Mouse (Mus musculus): ENCODE measurements around the gene Tpgs1.
A peak's percentile ranks its signal among the peaks of the same experiment; 100 is the strongest.

Gene Tpgs1

GRCm38 (mm10) chr10:79668771-79669575, at the start of gene Tpgs1:
TSS of gene Tpgs1 (plus strand) at chr10:79669369.
- peak; percentile 85 to 93 for DNase-seq (ENCODE audit: low spot score in 2 of 2)

- DNase-seq (ENCODE audit: low spot score in 2 of 2), result no peak
These were observed 45.2 kb upstream of the Tpgs1 start for GRCm38 (mm10) chr10:79623950-79624349.

GRCm38 (mm10) chr10:79625398-79625797, 43.8 kb upstream of the Tpgs1 start:
- DNase-seq (ENCODE audit: low spot score in 2 of 2), result no peak

GRCm38 (mm10) chr10:79626156-79626555, 43.0 kb upstream of the Tpgs1 start:
- no peak for DNase-seq (ENCODE audit: low spot score in 2 of 2)

- DNase-seq (ENCODE audit: low spot score in 2 of 2), result no peak
These were observed 40.8 kb upstream of the Tpgs1 start for GRCm38 (mm10) chr10:79628377-79628776.

GRCm38 (mm10) chr10:79631432-79631831, 37.7 kb upstream of the Tpgs1 start:
- DNase-seq (ENCODE audit: low spot score in 2 of 2), result no peak

GRCm38 (mm10) chr10:79633006-79633777, 36.0 kb upstream of the Tpgs1 start:
- DNase-seq (ENCODE audit: low spot score in 2 of 2), result no peak

GRCm38 (mm10) chr10:79636287-79636686, 32.9 kb upstream of the Tpgs1 start:
- DNase-seq (ENCODE audit: low spot score in 2 of 2), result no peak

- DNase-seq (ENCODE audit: low spot score in 2 of 2), result peak; percentile 70 to 73
These were observed 31.8 kb upstream of the Tpgs1 start, which contains the start of gene Shc2 for GRCm38 (mm10) chr10:79637128-79638110. TSS of gene Shc2 (minus strand) at chr10:79637918.

GRCm38 (mm10) chr10:79638486-79639204, 30.5 kb upstream of the Tpgs1 start:
- no peak for DNase-seq (ENCODE audit: low spot score in 2 of 2)

GRCm38 (mm10) chr10:79645711-79646110, 23.5 kb upstream of the Tpgs1 start, which contains the start of gene Odf3l2:
TSS of gene Odf3l2 (minus strand) at chr10:79645738.
- no peak for DNase-seq (ENCODE audit: low spot score in 2 of 2)

- DNase-seq (ENCODE audit: low spot score in 2 of 2), result peak; percentile 65 to 66
These were observed 20.0 kb upstream of the Tpgs1 start for GRCm38 (mm10) chr10:79649070-79649751.

GRCm38 (mm10) chr10:79652789-79653188, 16.4 kb upstream of the Tpgs1 start:
- no peak for DNase-seq (ENCODE audit: low spot score in 2 of 2)

GRCm38 (mm10) chr10:79654946-79655395, 14.2 kb upstream of the Tpgs1 start:
- no peak for DNase-seq (ENCODE audit: low spot score in 2 of 2)

- DNase-seq (ENCODE audit: low spot score in 2 of 2), result no peak
These were observed 10.3 kb upstream of the Tpgs1 start for GRCm38 (mm10) chr10:79658829-79659228.

- no peak for DNase-seq (ENCODE audit: low spot score in 2 of 2)
These were observed 8.9 kb upstream of the Tpgs1 start for GRCm38 (mm10) chr10:79660298-79660697.

- DNase-seq (ENCODE audit: low spot score in 2 of 2), result no peak
These were observed 7.3 kb upstream of the Tpgs1 start for GRCm38 (mm10) chr10:79661861-79662260.

GRCm38 (mm10) chr10:79664131-79664665, 5.0 kb upstream of the Tpgs1 start, which contains the start of gene Madcam1:
TSS of gene Madcam1 (plus strand) at chr10:79664559.
- DNase-seq (ENCODE audit: low spot score in 2 of 2), result peak in 1 of 2 experiments; percentile 52

- no peak for DNase-seq (ENCODE audit: low spot score in 2 of 2)
These were observed 4.1 kb upstream of the Tpgs1 start for GRCm38 (mm10) chr10:79665051-79665450.

GRCm38 (mm10) chr10:79666493-79666892, 2.7 kb upstream of the Tpgs1 start:
- DNase-seq (ENCODE audit: low spot score in 2 of 2), result no peak

Measured in frontal cortex, postnatal 25 days (tissue).